Mouse (Mus musculus) bone marrow macrophage, adult 2 months (primary cell): ENCODE results near the gene Mettl7a3.

Source experiments
- CTCF ChIP-seq: IDR thresholded peaks from 2 replicates; pipeline ENCODE4 v1.5.1; 2012; ENCODE audit warnings: low read depth, mild to moderate bottlenecking, low read length, moderate library complexity
- POLR2A ChIP-seq: IDR thresholded peaks from 2 replicates; pipeline ENCODE4 v1.6.1; 2012; ENCODE audit warnings: mild to moderate bottlenecking, low read depth, low read length, borderline replicate concordance

DNA sequence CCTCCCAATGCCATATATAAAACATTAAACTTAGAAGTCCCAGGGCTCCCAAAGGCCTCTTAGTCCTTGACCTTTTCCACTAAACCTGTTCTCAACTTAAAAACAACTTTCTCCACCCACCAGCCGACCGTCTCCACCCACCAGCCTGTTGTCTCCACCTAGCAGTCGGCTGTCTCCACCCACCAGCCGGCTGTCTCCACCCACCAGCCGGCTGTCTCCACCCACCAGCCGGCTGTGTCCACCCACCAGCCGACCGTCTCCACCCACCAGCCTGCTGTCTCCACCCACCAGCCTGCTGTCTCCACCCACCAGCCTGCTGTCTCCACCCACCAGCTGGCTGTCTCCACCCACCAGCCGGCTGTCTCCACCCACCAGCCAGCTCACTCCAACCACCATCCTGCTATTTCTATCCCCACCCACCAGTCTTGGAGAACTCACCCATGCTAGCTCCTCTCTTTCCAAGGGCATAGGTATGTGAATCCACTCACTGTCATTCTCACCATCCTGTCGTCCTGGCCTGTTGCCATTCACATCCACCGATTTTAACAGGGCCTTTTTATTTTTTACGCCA is 10.6 kb upstream of the Mettl7a3 start:
- no peak for TF ChIP-seq CTCF
- no peak for TF ChIP-seq POLR2A
